Mouse (Mus musculus) monocyte, adult 5-6 weeks (primary cell): ENCODE measurements around the gene Hist1h3h. TPM values are rescaled to one million over a fixed set of nuclear protein-coding genes. Genes with fewer than 3 reads are reported as not detected.

Experiments
- ATAC-seq: fragments of 153-309, 156-312 bp; replicated peaks from 2 replicates; pipeline ENCODE4 v1.8.0; 2017; ENCODE audit warnings: mild to moderate bottlenecking; ENCODE audit not compliant: low TSS enrichment, insufficient number of reproducible peaks, severe bottlenecking, poor library complexity, low FRiP score
- total RNA-seq: library from RNA; stranded (forward); fragments of 200-1000, 200-491, 200-594 nt; gene quantifications from 3 replicates; pipeline ENCODE4 v1.2.3, GENCODE M21; 2017

The Hist1h3h gene
- total RNA-seq, 1 experiment from 2014 or later = 7.2 TPM

DNA sequence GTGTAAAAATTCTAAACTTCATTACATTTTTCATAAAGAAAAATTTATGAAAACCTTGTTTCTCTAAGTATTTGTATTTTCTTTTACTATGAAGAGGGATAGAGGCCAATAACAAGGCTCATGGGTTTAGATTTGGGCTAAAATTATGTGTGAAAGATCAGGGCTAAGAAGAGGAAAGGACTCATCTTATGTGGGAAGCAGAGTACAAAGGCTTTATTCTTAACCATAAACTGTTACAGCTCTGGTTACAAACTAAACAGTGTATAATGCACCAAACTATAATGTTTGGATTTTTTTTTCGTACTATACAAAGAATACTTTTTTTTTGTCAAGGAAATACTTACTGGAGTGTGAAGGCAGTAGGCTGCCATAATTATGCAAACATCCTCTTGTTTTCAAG is 38.2 kb downstream of the Hist1h3h start:
- no peak for ATAC-seq

Other genes starting within 250 kb of the Hist1h3h start
- gene Nkapl, start 249.2 kb upstream of the Hist1h3h start, total RNA-seq = 0.76 to 0.97 TPM in 2 of 3 replicates, not detected in the other
- gene Zkscan4, start 238.8 kb upstream of the Hist1h3h start, total RNA-seq = 1.6 TPM in 1 of 3 replicates, not detected in the others
- not detected in 3 replicates for gene Gm10065, start 238.2 kb upstream of the Hist1h3h start, total RNA-seq
- gene AK157302, start 222.4 kb upstream of the Hist1h3h start, total RNA-seq = 0.29 to 0.67 TPM (median 0.64 TPM) in 3 replicates
- 2.5 to 3.8 TPM (median 2.7 TPM) in 3 replicates for gene Gm11273, start 216.2 kb upstream of the Hist1h3h start, total RNA-seq
- 2.4 to 8.3 TPM (median 3.2 TPM) in 3 replicates for gene Zkscan8, start 186.5 kb upstream of the Hist1h3h start, total RNA-seq
- gene Olfr1366, start 174.9 kb upstream of the Hist1h3h start, total RNA-seq = not detected in 3 replicates
- gene Olfr1535, start 157.8 kb upstream of the Hist1h3h start, total RNA-seq = not detected in 3 replicates
- gene Olfr1364, start 135.9 kb upstream of the Hist1h3h start, total RNA-seq = not detected in 3 replicates
- not detected in 3 replicates for gene Olfr1362, start 103.6 kb upstream of the Hist1h3h start, total RNA-seq
- not detected in 3 replicates for gene Olfr11, start 75.1 kb upstream of the Hist1h3h start, total RNA-seq
- not detected in 3 replicates for gene Olfr1361, start 54.3 kb upstream of the Hist1h3h start, total RNA-seq
- gene Olfr1360, start 40.3 kb upstream of the Hist1h3h start, total RNA-seq = not detected in 3 replicates
- gene Olfr1359, start 19.5 kb upstream of the Hist1h3h start, total RNA-seq = not detected in 3 replicates
- gene Hist1h2bl, start 1.5 kb upstream of the Hist1h3h start, total RNA-seq = 7.1 to 7.9 TPM in 2 of 3 replicates, not detected in the other
- 159 to 372 TPM (median 273 TPM) in 3 replicates for gene Hist1h2ai, start 1.2 kb upstream of the Hist1h3h start, total RNA-seq
- 4.9 to 12.8 TPM (median 8.3 TPM) in 3 replicates for gene Hist1h2bm, start 4.4 kb downstream of the Hist1h3h start, total RNA-seq
- gene Hist1h4j, start 17.4 kb downstream of the Hist1h3h start, total RNA-seq = 8.3 to 34.5 TPM (median 21.9 TPM) in 3 replicates
- 57.7 to 141 TPM (median 135 TPM) in 3 replicates for gene Hist1h4k, start 32.8 kb downstream of the Hist1h3h start, total RNA-seq
- gene Hist1h2ak, start 36.2 kb downstream of the Hist1h3h start, total RNA-seq = 46.9 to 83.1 TPM (median 55.4 TPM) in 3 replicates
- 54.5 to 81.8 TPM (median 76.8 TPM) in 3 replicates for gene Hist1h2bn, start 36.5 kb downstream of the Hist1h3h start, total RNA-seq
- 74.2 to 131 TPM (median 93.8 TPM) in 3 replicates for gene Hist1h1b, start 63.0 kb downstream of the Hist1h3h start, total RNA-seq
- 8.6 to 11.4 TPM in 2 of 3 replicates, not detected in the other for gene Hist1h3i, start 65.7 kb downstream of the Hist1h3h start, total RNA-seq
- gene Hist1h2an, start 69.6 kb downstream of the Hist1h3h start, total RNA-seq = 15.0 to 50.0 TPM (median 36.2 TPM) in 3 replicates
- gene Hist1h2bp, start 69.8 kb downstream of the Hist1h3h start, total RNA-seq = 5.2 to 12.6 TPM (median 8.0 TPM) in 3 replicates
- 1.1 to 64.9 TPM (median 28.6 TPM) in 3 replicates for gene Hist1h2bq, start 92.5 kb downstream of the Hist1h3h start, total RNA-seq
- 114 TPM in 1 of 3 replicates, not detected in the others for gene Hist1h2ao, start 92.8 kb downstream of the Hist1h3h start, total RNA-seq
- 43.0 to 386 TPM (median 131 TPM) in 3 replicates for gene Hist1h4m, start 94.1 kb downstream of the Hist1h3h start, total RNA-seq
- 19.1 to 188 TPM (median 85.7 TPM) in 3 replicates for gene Hist1h4n, start 114.5 kb downstream of the Hist1h3h start, total RNA-seq
- gene Hist1h2ap, start 115.8 kb downstream of the Hist1h3h start, total RNA-seq = 9.0 to 155 TPM (median 73.9 TPM) in 3 replicates
- 18.5 to 55.6 TPM (median 45.1 TPM) in 3 replicates for gene Hist1h2br, start 116.1 kb downstream of the Hist1h3h start, total RNA-seq
- 2.1 to 2.6 TPM in 2 of 3 replicates, not detected in the other for gene Zfp184, start 227.4 kb downstream of the Hist1h3h start, total RNA-seq